ENCODE assay signal across 10 mouse cellular contexts in genomic region chr9:94526473-94526872, GRCm38 (mm10). TPM values are rescaled to one million over a fixed set of nuclear protein-coding genes. Genes with fewer than 3 reads are reported as not detected.
DNase-seq lines count a peak whose midpoint lies in the region; ATAC-seq and TF ChIP-seq lines count a peak whose summit lies in the region.
"Had no signal": no experiment of that assay in that cellular context is flagged by ENCODE, and none has a peak within 500 bp of the region (broad histone marks: within the 10 kb centered on the region; RNA-seq: fewer than 3 reads in every experiment).

No protein-coding gene starts in this region.

- no peaks in the 10 kb centered on the region for H3K27me3 ChIP-seq in heart, postnatal 0 days (ENCODE audit: control insufficient read depth, insufficient read depth, low read length)
- no peaks in the 10 kb centered on the region for H3K27me3 ChIP-seq in midbrain, embryonic 14.5 days (ENCODE audit: control insufficient read depth, insufficient read depth, low read length)
- H3K27me3 ChIP-seq in midbrain, embryonic 13.5 days = no peaks in the 10 kb centered on the region
- no peaks in the 10 kb centered on the region for H3K27me3 ChIP-seq in forebrain, embryonic 15.5 days
- H3K27me3 ChIP-seq in neural tube, embryonic 15.5 days (replicated peaks) = no peaks in the 10 kb centered on the region
- H3K27me3 ChIP-seq in stomach, postnatal 0 days (ENCODE audit: control insufficient read depth, insufficient read depth, low read length) = no peaks in the 10 kb centered on the region

- WGBS in heart, postnatal 0 days = 40% methylated on average over 7 of the region's 7 CpGs
- WGBS in midbrain, embryonic 14.5 days = 65% methylated on average over 7 of the region's 7 CpGs
- WGBS in midbrain, embryonic 13.5 days = 71% methylated on average over 7 of the region's 7 CpGs
- 24% methylated on average over 7 of the region's 7 CpGs for WGBS in forebrain, embryonic 15.5 days
- WGBS in neural tube, embryonic 15.5 days = 43% methylated on average over 7 of the region's 7 CpGs
- WGBS in stomach, postnatal 0 days = 69% methylated on average over 7 of the region's 7 CpGs

- ATAC-seq in heart, postnatal 0 days (ENCODE audit: insufficient read depth, low read depth) = no peak
- ATAC-seq in midbrain, embryonic 14.5 days (ENCODE audit: low FRiP score, low TSS enrichment) = no peak; the same call in 1 of the 2 replicates
- no peak for ATAC-seq in midbrain, embryonic 13.5 days
- ATAC-seq in forebrain, embryonic 15.5 days (replicated peaks) = peak; percentile 87
- no peak for ATAC-seq in neural tube, embryonic 15.5 days (ENCODE audit: low FRiP score)
- no peak for ATAC-seq in stomach, postnatal 0 days (ENCODE audit: low FRiP score, low TSS enrichment)

- peak overlapping the region; percentile 48; the same call in 1 of the 2 replicates for H3K4me2 ChIP-seq in heart, postnatal 0 days (ENCODE audit: low read depth, low read length)
- H3K4me2 ChIP-seq in midbrain, embryonic 14.5 days (ENCODE audit: low read length) = no peak overlapping the region
- H3K4me2 ChIP-seq in midbrain, embryonic 13.5 days (replicated peaks) = no peak overlapping the region
- H3K4me2 ChIP-seq in forebrain, embryonic 15.5 days (replicated peaks) = peak overlapping the region; percentile 17; the same call in 1 of the 2 replicates
- H3K4me2 ChIP-seq in neural tube, embryonic 15.5 days = 0 out of 2 replicates have a peak overlapping the region, but pooled peaks have one; percentile 11
- H3K4me2 ChIP-seq in stomach, postnatal 0 days (replicated peaks; ENCODE audit: low read depth) = no peak overlapping the region

- intact Hi-C loops in heart, postnatal 25 days (cut with DNase I) = no loop called here

- no peaks in the 10 kb centered on the region for H3K9me3 ChIP-seq in heart, postnatal 0 days (replicated peaks; ENCODE audit: control insufficient read depth, low read length)
- H3K9me3 ChIP-seq in midbrain, embryonic 14.5 days (ENCODE audit: control insufficient read depth, low read length) = no peaks in the 10 kb centered on the region
- no peaks in the 10 kb centered on the region for H3K9me3 ChIP-seq in midbrain, embryonic 13.5 days
- H3K9me3 ChIP-seq in forebrain, embryonic 15.5 days = no peaks in the 10 kb centered on the region
- no peaks in the 10 kb centered on the region for H3K9me3 ChIP-seq in neural tube, embryonic 15.5 days (replicated peaks)
- no peaks in the 10 kb centered on the region for H3K9me3 ChIP-seq in stomach, postnatal 0 days (ENCODE audit: control insufficient read depth, low read length)

- TF ChIP-seq CTCF in heart, postnatal 0 days (IDR thresholded peaks at IDR 0.05; ENCODE audit: low read depth) = no peak
- TF ChIP-seq CTCF in stomach, postnatal 0 days (IDR thresholded peaks at IDR 0.05; ENCODE audit: low read depth) = no peak

- peaks cover 39% of the 10 kb centered on the region for H3K4me1 ChIP-seq in heart, postnatal 0 days (ENCODE audit: control insufficient read depth, insufficient read depth)
- no peaks in the 10 kb centered on the region for H3K4me1 ChIP-seq in midbrain, embryonic 14.5 days (ENCODE audit: control insufficient read depth, insufficient read depth, low read length)
- H3K4me1 ChIP-seq in midbrain, embryonic 13.5 days (replicated peaks) = 0 out of 2 replicates have a peak, but pooled peaks cover 3% of the 10 kb centered on the region
- H3K4me1 ChIP-seq in forebrain, embryonic 15.5 days = peaks cover 19% of the 10 kb centered on the region
- H3K4me1 ChIP-seq in neural tube, embryonic 15.5 days = no peaks in the 10 kb centered on the region
- no peaks in the 10 kb centered on the region for H3K4me1 ChIP-seq in stomach, postnatal 0 days (replicated peaks; ENCODE audit: control insufficient read depth, insufficient read depth)

- no peak overlapping the region for H3K9ac ChIP-seq in heart, postnatal 0 days (replicated peaks; ENCODE audit: low read depth, low read length)
- no peak overlapping the region for H3K9ac ChIP-seq in midbrain, embryonic 14.5 days (replicated peaks; ENCODE audit: low read length)
- H3K9ac ChIP-seq in midbrain, embryonic 13.5 days (replicated peaks) = no peak overlapping the region
- H3K9ac ChIP-seq in forebrain, embryonic 15.5 days (replicated peaks) = no peak overlapping the region
- H3K9ac ChIP-seq in neural tube, embryonic 15.5 days (replicated peaks) = no peak overlapping the region
- no peak overlapping the region for H3K9ac ChIP-seq in stomach, postnatal 0 days (ENCODE audit: low read length)

- 0 out of 2 replicates have a peak, but pooled peaks cover 8% of the 10 kb centered on the region for H3K36me3 ChIP-seq in heart, postnatal 0 days (replicated peaks; ENCODE audit: control insufficient read depth, insufficient read depth, low read length)
- no peaks in the 10 kb centered on the region for H3K36me3 ChIP-seq in midbrain, embryonic 14.5 days (ENCODE audit: control insufficient read depth, insufficient read depth, low read length)
- H3K36me3 ChIP-seq in midbrain, embryonic 13.5 days = no peaks in the 10 kb centered on the region
- no peaks in the 10 kb centered on the region for H3K36me3 ChIP-seq in forebrain, embryonic 15.5 days
- H3K36me3 ChIP-seq in neural tube, embryonic 15.5 days = no peaks in the 10 kb centered on the region
- H3K36me3 ChIP-seq in stomach, postnatal 0 days (ENCODE audit: control insufficient read depth, insufficient read depth, low read length) = no peaks in the 10 kb centered on the region

- DNase-seq in heart, postnatal 0 days (ENCODE audit: low spot score) = peak; percentile 58
- no peak for DNase-seq in heart, postnatal 25 days (ENCODE audit: low spot score)
- peak; percentile 62 for DNase-seq in midbrain, embryonic 14.5 days
- no peak for DNase-seq in stomach, postnatal 0 days (ENCODE audit: low spot score)
- DNase-seq: adrenal gland, postnatal 25 days; kidney, adult 11 months had no signal

- H3K27ac ChIP-seq in heart, postnatal 0 days (ENCODE audit: low read depth) = peak overlapping the region; percentile 56
- H3K27ac ChIP-seq in midbrain, embryonic 14.5 days (replicated peaks; ENCODE audit: low read depth, low read length) = no peak overlapping the region
- H3K27ac ChIP-seq in midbrain, embryonic 13.5 days = no peak overlapping the region
- peak overlapping the region; percentile 54; the same call in 1 of the 2 replicates for H3K27ac ChIP-seq in forebrain, embryonic 15.5 days (replicated peaks)
- H3K27ac ChIP-seq in neural tube, embryonic 15.5 days (replicated peaks) = no peak overlapping the region
- no peak overlapping the region for H3K27ac ChIP-seq in stomach, postnatal 0 days (replicated peaks)
- H3K27ac ChIP-seq: macrophage had no signal

- H3K4me3 ChIP-seq in heart, postnatal 0 days (ENCODE audit: low read depth, low read length) = no peak overlapping the region
- no peak overlapping the region for H3K4me3 ChIP-seq in midbrain, embryonic 14.5 days (replicated peaks; ENCODE audit: low read depth, low read length)
- no peak overlapping the region for H3K4me3 ChIP-seq in midbrain, embryonic 13.5 days (replicated peaks)
- H3K4me3 ChIP-seq in forebrain, embryonic 15.5 days = no peak overlapping the region
- H3K4me3 ChIP-seq in neural tube, embryonic 15.5 days (replicated peaks) = no peak overlapping the region
- H3K4me3 ChIP-seq in stomach, postnatal 0 days (ENCODE audit: low read depth, low read length) = no peak overlapping the region

- TF ChIP-seq EP300 in heart, postnatal 0 days (IDR thresholded peaks at IDR 0.05; ENCODE audit: low read depth) = no peak
- no peak for TF ChIP-seq EP300 in stomach, postnatal 0 days (optimal IDR thresholded peaks at IDR 0.05)

RNA-seq across cellular contexts. Expression of gene 1190002N15Rik, which starts 11.4 kb away (rescaled TPM):
- total RNA-seq in heart, postnatal 0 days (2014; rRNA removed; ENCODE audit: low replicate concordance) = 52.0 and 56.4 TPM in 2 replicates
- polyA plus RNA-seq in heart, postnatal 0 days (2015; fragmentation: Nextera tagmentation; extraction: Ambion mirVana) = 10.8 and 11.2 TPM in 2 replicates
- 10 to 100 TPM; 31.6 to 32.5 TPM for total RNA-seq in heart, postnatal 25 days (2021)
- 10.6 and 11.9 TPM in 2 replicates for polyA plus RNA-seq in midbrain, embryonic 14.5 days (2014; fragmentation: Nextera tagmentation; extraction: Ambion mirVana)
- 5.8 and 5.9 TPM in 2 replicates for polyA plus RNA-seq in midbrain, embryonic 13.5 days (2015; fragmentation: Nextera tagmentation; extraction: Ambion mirVana)
- 8.3 and 13.3 TPM in 2 replicates for polyA plus RNA-seq in forebrain, embryonic 15.5 days (2015; fragmentation: Nextera tagmentation; extraction: Ambion mirVana)
- 8.6 and 13.3 TPM in 2 replicates for polyA plus RNA-seq in neural tube, embryonic 15.5 days (2015; fragmentation: Nextera tagmentation; extraction: Ambion mirVana)
- 13.4 and 14.4 TPM in 2 replicates for polyA plus RNA-seq in stomach, postnatal 0 days (2015; fragmentation: Nextera tagmentation; extraction: Ambion mirVana)

Comparison
In these comparisons a context has a peak if more than half of its experiments do, and no peak if none do; other contexts are left out.
1. DNase-seq: peak in heart, postnatal 0 days (single experiment) and midbrain, embryonic 14.5 days (single experiment); none in heart, postnatal 25 days (single experiment) and stomach, postnatal 0 days (single experiment).
2. H3K27ac ChIP-seq: peak in heart, postnatal 0 days (single experiment) and forebrain, embryonic 15.5 days (single experiment); none in midbrain, embryonic 14.5 days (single experiment), midbrain, embryonic 13.5 days (single experiment), neural tube, embryonic 15.5 days (single experiment) and stomach, postnatal 0 days (single experiment).
3. H3K4me2 ChIP-seq: peak in heart, postnatal 0 days (single experiment), forebrain, embryonic 15.5 days (single experiment) and neural tube, embryonic 15.5 days (single experiment); none in midbrain, embryonic 14.5 days (single experiment), midbrain, embryonic 13.5 days (single experiment) and stomach, postnatal 0 days (single experiment).